Mouse (Mus musculus) cerebellum, adult 2 months (tissue): ENCODE measurements at regions not wholly inside any gene's neighbourhood (a gene's known extent, or its start where the extent isn't known, plus 50 kb on each side); places are given as distances from the start of the nearest gene placed in this dataset.

Experiments used
- DNase-seq, 2 experiments: peaks; one replicate each; pipeline ENCODE4 v3.0.0; 2021
- H3K27ac ChIP-seq: fragments of 200-500 bp; 2 replicates; pipeline ENCODE4 v1.5.1; 2012; ENCODE audit warnings: low read length, control low read depth, inconsistent platforms; ENCODE audit not compliant: insufficient read depth
- H3K27me3 ChIP-seq: fragments of 200-500 bp; 2 replicates; pipeline ENCODE4 v1.6.1; 2012; ENCODE audit warnings: inconsistent platforms, mild to moderate bottlenecking, low read length, moderate library complexity; ENCODE audit not compliant: control insufficient read depth, insufficient read depth
- H3K4me1 ChIP-seq: fragments of 200-500 bp; 2 replicates; pipeline ENCODE4 v1.6.1; 2011; ENCODE audit warnings: low read length; ENCODE audit not compliant: control insufficient read depth, insufficient read depth
- H3K4me3 ChIP-seq: fragments of 200-500 bp; replicated peaks from 2 replicates; pipeline ENCODE3; 2011; ENCODE audit warnings: mild to moderate bottlenecking, low read depth, low read length, control low read depth; ENCODE audit not compliant: insufficient read depth
- CTCF ChIP-seq: fragments of 200-500 bp; IDR thresholded peaks from 2 replicates; pipeline ENCODE4 v1.5.1; 2011; ENCODE audit warnings: low read depth, mild to moderate bottlenecking, control low read depth, low read length, moderate library complexity, borderline replicate concordance; ENCODE audit not compliant: insufficient read depth
- POLR2A ChIP-seq: fragments of 200-500 bp; IDR thresholded peaks from 2 replicates; pipeline ENCODE4 v1.6.1; 2011; ENCODE audit warnings: low read length, control low read depth, borderline replicate concordance; ENCODE audit not compliant: insufficient read depth
- WGBS: fragments of 180-500 bp; shearing (Covaris S2); methylation state at CpG from one replicate; pipeline ENCODE4 v1.1.7; 2018; 5-methylcytosine and 5-hydroxymethylcytosine counted together

DNA sequence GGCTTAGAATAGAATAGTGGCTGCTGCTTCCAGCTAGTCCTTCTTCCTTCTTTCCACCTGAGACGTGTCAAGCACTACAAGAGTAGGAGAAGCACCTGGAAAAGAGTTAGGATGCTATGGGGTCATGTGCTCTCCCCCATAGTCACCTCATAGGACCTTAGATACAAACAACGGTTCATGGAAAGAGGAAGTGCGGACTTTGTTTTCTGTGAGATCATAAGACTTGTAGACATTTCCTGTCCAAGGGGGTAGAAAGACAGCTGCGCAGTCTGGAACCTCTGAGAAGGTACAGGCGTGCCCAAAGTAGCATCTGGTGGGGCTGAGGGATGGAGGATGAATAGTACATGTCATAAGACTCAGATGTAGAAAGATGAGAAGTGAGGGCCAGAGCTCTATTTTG, 125.6 kb upstream of the Fbxo11 start:
- no peaks in the 10 kb centered on the region for H3K4me1 ChIP-seq
- DNase-seq: no peak
- 86% methylated on average over 5 of the region's 5 CpGs for WGBS
- H3K27me3 ChIP-seq: no peaks in the 10 kb centered on the region
- TF ChIP-seq POLR2A (no peak), CTCF (no peak)
- H3K27ac ChIP-seq: no peak overlapping the region
- no peak overlapping the region for H3K4me3 ChIP-seq

DNA sequence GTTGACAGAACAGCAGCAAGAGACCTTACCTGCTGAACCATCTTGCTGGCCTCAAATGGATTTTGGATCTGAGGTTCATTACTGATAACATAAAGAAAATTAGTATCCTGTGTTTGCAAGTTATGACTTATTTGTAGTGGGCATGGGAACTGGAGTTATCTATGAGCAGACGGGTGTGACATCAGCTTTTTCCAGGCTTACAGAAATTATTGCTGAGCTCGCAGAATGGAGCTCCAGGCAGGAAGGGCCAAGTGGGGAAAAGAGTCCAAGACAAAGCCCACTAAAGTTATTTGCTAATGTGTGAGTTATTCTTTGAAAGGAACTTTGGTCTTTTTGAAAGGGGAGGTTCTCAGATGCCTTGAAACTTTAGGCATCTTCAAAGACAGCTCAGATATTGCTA, 126.4 kb upstream of the Fbxo11 start:
- H3K27me3 ChIP-seq: no peaks in the 10 kb centered on the region
- H3K4me3 ChIP-seq: no peak overlapping the region
- DNase-seq: no peak
- H3K4me1 ChIP-seq: no peaks in the 10 kb centered on the region
- no peak for TF ChIP-seq POLR2A
- no peak for TF ChIP-seq CTCF
- no peak overlapping the region for H3K27ac ChIP-seq
- 88% methylated on average over 2 of the region's 2 CpGs for WGBS

DNA sequence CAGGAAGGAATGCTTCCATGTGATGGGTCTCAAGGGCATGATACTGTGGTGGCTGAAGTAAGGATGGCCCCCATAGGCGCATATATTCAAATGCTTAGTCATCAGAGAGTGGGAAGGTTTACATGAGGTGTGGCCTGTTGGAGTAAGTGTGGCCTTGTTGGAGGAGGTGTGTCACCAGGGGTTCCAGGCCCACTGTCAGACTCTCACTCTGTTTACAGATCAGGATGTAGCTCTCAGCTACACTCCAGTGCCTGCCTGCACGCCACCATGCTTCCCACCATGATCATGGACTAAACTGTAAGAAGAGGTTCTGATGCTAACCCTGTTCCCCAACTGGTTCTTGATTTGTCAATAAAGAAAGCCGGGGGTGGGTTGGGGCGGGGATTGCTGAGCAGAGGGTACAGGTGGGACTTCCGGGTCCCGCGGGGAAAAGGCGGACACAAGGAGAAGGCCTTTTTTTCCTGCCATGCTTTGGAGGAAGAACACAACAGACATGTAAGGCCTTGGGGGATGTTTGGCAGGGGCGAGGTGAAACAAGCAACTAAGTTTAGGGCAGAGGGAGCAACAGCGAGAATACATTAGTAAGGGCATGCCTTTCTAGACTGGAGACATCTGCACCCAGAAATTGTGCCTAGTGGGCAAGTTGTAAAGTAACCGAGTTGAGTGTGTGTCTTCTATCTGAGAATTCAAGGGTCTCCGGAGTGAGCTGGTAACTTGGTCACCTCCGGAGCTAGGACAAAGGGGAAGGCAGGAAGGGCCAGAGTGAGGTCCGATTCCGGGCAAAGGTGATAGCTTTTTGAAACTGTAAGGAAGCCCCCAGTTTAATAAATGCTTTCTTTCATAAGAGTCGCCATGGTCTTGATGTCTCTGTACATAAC, 127.1 kb upstream of the Fbxo11 start:
- DNase-seq: no peak
- Histone ChIP-seq H3K4me3 (no peak overlapping the region), H3K4me1 (no peaks in the 10 kb centered on the region), H3K27me3 (no peaks in the 10 kb centered on the region), H3K27ac (no peak overlapping the region)
- TF ChIP-seq CTCF (no peak), POLR2A (no peak)
- WGBS: 91% methylated on average over 16 of the region's 16 CpGs

DNA sequence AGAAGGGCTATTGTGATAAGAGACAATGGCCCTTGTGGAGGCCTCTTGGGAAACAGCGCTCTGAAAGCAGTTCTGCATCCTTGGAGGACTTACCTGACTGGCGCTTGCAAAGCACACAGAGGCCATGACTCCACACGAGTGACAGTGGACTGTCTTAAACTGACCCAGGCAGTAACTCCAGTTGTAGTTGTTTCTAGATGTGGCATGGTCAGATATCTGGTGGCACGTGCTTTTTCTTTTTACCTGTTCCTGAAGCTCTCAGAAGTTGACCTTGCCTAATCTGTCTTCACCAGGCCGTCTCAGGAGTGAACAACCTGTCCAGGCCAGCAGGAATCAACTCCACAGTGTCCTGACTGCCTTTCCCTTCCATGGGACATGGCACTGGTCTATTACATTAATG, 129.6 kb upstream of the Fbxo11 start:
- TF ChIP-seq POLR2A: no peak
- TF ChIP-seq CTCF: no peak
- Histone ChIP-seq H3K4me1 (no peaks in the 10 kb centered on the region), H3K4me3 (no peak overlapping the region), H3K27ac (no peak overlapping the region), H3K27me3 (no peaks in the 10 kb centered on the region)
- no peak for DNase-seq
- whole genome bisulfite sequencing: 90% methylated on average over 5 of the region's 5 CpGs

DNA sequence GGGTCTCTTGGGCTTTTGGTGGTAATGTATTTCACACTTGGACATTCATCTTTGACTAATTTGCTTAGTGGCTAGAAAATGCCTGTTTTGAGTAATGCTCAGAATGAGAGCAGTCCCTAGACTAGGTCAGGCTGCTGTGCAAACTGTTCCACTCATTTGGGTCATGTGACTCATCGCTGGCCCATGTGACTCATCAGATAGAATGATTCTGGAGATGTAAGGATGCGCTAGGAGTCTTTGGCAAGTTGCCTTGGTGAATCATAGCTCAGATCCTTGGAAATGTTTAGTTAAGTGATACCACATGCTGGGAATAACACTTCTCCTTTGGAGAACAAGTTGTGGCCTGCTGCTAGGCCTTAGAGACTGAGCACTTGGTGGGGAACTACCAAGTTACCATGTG, 130.2 kb upstream of the Fbxo11 start:
- DNase-seq: no peak
- no peaks in the 10 kb centered on the region for H3K4me1 ChIP-seq
- H3K27ac ChIP-seq: no peak overlapping the region
- WGBS: 84% methylated on average over 2 of the region's 2 CpGs
- no peak for TF ChIP-seq CTCF
- no peak for TF ChIP-seq POLR2A
- no peak overlapping the region for H3K4me3 ChIP-seq
- no peaks in the 10 kb centered on the region for H3K27me3 ChIP-seq

DNA sequence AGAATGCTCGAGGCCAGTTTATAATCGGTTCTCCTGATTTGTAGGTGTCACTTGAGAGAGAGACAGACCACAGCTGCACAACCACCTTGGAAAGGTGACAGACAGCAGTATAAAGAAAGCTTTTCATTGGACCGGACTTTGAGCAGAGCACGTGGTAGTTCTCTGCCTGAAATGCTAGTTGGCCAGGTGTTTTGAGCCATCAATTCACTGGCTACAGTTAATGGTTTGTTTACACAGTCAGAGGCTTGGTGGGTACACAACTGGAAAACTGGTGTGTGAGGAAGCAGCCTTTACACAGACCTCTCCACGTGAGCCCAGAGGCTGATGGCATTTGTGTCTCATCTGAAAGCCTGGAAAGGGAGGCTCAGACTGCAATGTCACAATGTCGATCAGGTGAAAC, 130.8 kb upstream of the Fbxo11 start:
- Histone ChIP-seq H3K27me3 (no peaks in the 10 kb centered on the region), H3K4me3 (no peak overlapping the region), H3K27ac (no peak overlapping the region), H3K4me1 (no peaks in the 10 kb centered on the region)
- WGBS: 87% methylated on average over 6 of the region's 6 CpGs
- TF ChIP-seq CTCF (no peak), POLR2A (no peak)
- DNase-seq: no peak

DNA sequence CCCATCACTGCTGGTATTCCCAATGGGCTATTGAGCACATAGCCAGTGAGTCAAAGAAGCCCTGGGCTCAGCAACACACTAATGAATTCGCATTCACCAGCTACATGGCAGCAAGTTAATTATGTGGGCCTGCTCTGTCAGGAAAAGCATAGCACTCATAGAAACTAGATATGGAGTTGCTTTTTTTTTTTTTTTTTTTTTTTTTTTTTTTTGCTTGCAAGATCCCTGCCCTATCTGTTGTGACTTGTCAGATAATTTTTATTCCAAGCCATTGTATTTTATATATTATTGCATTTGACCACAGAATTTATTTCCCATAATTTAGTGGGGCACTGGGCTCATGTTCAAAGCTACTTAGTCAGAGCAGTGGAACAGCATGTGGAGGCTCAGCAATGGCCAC, 131.2 kb upstream of the Fbxo11 start:
- no peak for DNase-seq
- no peaks in the 10 kb centered on the region for H3K27me3 ChIP-seq
- no peak overlapping the region for H3K4me3 ChIP-seq
- H3K4me1 ChIP-seq: no peaks in the 10 kb centered on the region
- TF ChIP-seq POLR2A: no peak
- no peak for TF ChIP-seq CTCF
- 92% methylated on average over 1 of the region's 1 CpGs for WGBS
- H3K27ac ChIP-seq: no peak overlapping the region

DNA sequence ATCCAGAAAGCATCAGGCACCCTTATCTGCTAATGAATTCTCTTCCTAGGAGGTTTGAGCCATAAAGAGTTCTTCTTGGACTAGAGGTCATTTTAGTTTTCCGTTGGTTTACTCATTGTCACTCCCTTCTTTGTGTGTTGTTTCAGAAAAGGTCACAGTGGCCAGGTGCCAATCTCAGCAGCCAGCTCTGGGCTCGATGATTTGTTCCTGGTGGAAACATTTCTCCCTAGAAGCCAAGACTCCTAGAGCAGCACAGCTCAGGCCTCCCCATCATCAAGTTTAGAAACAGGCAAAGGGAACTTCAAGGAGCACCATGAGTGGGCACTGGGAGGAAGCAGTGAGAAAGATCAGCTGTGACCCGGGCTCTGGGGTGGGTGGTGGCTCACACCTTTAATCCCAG, 132.3 kb upstream of the Fbxo11 start:
- Histone ChIP-seq H3K4me3 (no peak overlapping the region), H3K27me3 (no peaks in the 10 kb centered on the region), H3K27ac (no peak overlapping the region), H3K4me1 (no peaks in the 10 kb centered on the region)
- no peak for TF ChIP-seq CTCF
- TF ChIP-seq POLR2A: no peak
- DNase-seq: no peak
- WGBS: 30% methylated on average over 3 of the region's 3 CpGs
